Mouse (Mus musculus) olfactory bulb, adult 2 months (tissue): ENCODE results near the gene Tceanc2. TPM values are rescaled to one million over a fixed set of nuclear protein-coding genes. Genes with fewer than 3 reads are reported as not detected.
A peak's percentile ranks its signal among the peaks of the same experiment; 100 is the strongest.

Experiments
- H3K27ac ChIP-seq: fragments of 200-500 bp; 2 replicates; pipeline ENCODE4 v1.5.1; 2012; ENCODE audit warnings: low read depth, low read length; ENCODE audit not compliant: insufficient read depth
- H3K4me1 ChIP-seq: fragments of 200-500 bp; 2 replicates; pipeline ENCODE4 v1.6.1; 2012; ENCODE audit warnings: low read length; ENCODE audit not compliant: control insufficient read depth, insufficient read depth
- H3K4me3 ChIP-seq: fragments of 200-500 bp; 2 replicates; pipeline ENCODE4 v1.5.1; 2012; ENCODE audit warnings: mild to moderate bottlenecking, low read depth, low read length, moderate library complexity; ENCODE audit not compliant: insufficient read depth
- CTCF ChIP-seq: fragments of 200-500 bp; IDR thresholded peaks from 2 replicates; pipeline ENCODE4 v1.5.1; 2012; ENCODE audit warnings: low read depth, mild to moderate bottlenecking, low read length, moderate library complexity; ENCODE audit not compliant: insufficient read depth
- POLR2A ChIP-seq: fragments of 200-500 bp; IDR thresholded peaks from 2 replicates; pipeline ENCODE4 v1.6.1; 2012; ENCODE audit warnings: mild to moderate bottlenecking, low read depth, low read length, moderate library complexity; ENCODE audit not compliant: insufficient read depth
- WGBS: fragments of 180-500 bp; shearing (Covaris S2); methylation state at CpG from one replicate; pipeline ENCODE4 v1.1.7; 2018; 5-methylcytosine and 5-hydroxymethylcytosine counted together
- polyA plus RNA-seq: library from polyadenylated mRNA; stranded (reverse); fragments of >200 nt; gene quantifications from 2 replicates; pipeline ENCODE4 v1.2.4, GENCODE M21; 2012; ENCODE audit warnings: low replicate concordance; ENCODE audit not compliant: missing spikeins, insufficient read depth, insufficient read length

The Tceanc2 gene
- polyA plus RNA-seq: not detected in 2 replicates

DNA sequence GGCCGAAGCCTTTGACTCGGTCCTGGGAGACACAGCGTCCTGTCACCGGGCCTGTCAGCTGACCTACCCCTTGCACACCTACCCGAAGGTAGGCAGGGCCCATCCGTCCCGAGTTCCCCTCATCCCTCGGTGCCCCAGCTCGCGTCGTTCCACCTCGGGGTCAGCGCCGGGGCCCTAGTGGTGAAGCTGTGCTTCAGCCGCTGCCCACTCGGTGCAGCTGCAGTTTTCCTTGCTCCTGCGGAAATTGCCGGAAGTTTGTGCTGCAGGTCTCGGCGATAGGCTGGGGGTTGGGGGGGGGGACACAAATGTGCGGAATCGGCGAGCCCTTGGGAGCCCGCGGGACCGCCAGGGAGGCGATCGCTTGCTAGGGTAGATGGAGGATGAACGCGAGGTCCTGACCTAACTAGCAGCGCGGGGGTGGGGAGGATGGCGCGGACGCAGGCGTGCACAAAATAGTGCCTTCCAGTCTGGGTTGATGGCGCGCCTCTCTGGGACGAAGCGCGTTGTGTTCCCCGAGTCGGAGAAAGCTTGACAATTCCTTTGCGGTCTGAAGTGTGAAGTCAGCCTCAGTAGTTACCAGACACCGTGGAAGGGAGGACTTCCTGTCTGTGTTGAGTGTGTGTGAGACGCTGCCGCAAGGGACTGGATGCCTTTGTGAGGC is at the start of gene Tceanc2:
Gene Tceanc2, minus strand, starts transcription at position 287 of the 661 bp plus-strand sequence.
- WGBS: under 1% methylated on average over 47 of the region's 47 CpGs
- Histone ChIP-seq H3K4me3 (peak within 1 kb of the TSS; percentile 94), H3K27ac (peak within 1 kb of the TSS; percentile 98), H3K4me1 (peaks cover 6% of the 10 kb centered on the region; the same call in 1 of the 2 replicates)
- TF ChIP-seq CTCF (peak; percentile 3; the same call in 1 of the 2 replicates), POLR2A (no peak)

DNA sequence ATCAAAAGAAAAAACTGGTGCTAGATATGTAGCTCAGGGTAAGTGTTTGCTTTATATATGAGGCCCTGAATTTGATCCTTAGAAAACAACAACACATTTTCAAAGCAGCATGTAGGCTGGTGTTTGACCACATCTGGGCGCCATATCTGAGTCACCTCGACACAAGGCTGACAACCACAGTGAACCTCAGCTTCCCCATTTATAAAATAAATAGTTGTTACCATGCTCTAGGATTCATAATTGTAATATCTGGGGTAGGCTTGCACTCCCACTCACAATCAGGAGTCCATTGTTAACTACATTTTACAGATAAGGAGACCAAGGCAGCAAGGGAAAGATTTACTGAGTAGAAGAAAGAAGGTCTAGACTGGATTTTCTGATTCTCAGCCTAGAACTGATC is 47.4 kb upstream of the Tceanc2 start:
- 0 out of 2 replicates have a peak, but pooled peaks cover 2% of the 10 kb centered on the region for H3K4me1 ChIP-seq
- WGBS: 87% methylated on average over 2 of the region's 2 CpGs
- TF ChIP-seq POLR2A (no peak), CTCF (no peak)

DNA sequence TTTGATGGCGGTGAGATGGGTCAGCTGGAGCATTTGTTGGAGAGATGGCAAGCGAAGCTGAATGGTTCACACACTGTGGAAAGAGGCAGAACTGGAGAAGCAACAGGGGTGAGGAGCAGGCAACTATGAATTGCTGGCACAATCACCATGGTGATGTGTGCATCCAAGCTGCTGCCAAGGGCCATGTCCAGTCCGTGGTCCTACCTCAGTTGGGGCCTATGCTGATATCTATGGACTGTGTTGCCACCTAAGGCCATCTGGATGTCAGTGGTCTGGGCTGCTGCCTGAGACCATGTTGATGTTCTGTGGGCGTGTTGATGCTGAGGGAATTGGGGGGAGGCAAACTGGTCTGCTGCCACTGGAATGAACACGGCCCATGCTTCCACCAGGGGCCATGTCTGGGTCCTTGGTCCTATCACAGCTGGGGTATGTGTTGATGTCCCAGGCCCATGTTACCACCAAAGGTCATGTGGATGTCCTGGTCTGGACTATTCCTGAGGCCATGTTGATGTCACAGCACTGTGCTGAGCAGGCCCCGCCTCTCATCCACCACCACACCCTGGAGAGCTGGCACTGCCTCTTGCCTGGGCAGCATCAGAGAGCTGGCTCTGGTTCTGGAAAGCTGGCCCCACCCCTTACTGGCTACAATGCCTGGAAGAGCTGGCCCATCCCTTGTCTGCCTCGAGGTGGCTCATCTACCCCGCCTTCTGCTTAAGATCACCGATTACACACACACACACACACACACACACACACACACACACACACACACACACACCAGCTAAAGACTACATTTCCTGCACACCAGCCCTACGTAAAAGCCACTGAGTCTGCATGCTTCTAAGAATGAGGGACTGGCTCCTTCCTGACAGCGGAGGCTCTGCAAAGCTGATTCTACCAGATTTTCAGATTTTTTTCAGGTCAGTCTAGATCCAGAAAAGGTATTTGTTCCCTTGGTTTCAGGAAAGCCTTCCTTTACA is 44.6 kb upstream of the Tceanc2 start:
- Histone ChIP-seq H3K4me3 (no peak overlapping the region), H3K27ac (no peak overlapping the region), H3K4me1 (0 out of 2 replicates have a peak, but pooled peaks cover 2% of the 10 kb centered on the region)
- 65% methylated on average over 11 of the region's 11 CpGs for WGBS
- TF ChIP-seq CTCF: no peak
- no peak for TF ChIP-seq POLR2A

More for the DNA sequence above, 47.4 kb upstream of the Tceanc2 start:
- Histone ChIP-seq H3K27ac (no peak overlapping the region), H3K4me3 (no peak overlapping the region)

DNA sequence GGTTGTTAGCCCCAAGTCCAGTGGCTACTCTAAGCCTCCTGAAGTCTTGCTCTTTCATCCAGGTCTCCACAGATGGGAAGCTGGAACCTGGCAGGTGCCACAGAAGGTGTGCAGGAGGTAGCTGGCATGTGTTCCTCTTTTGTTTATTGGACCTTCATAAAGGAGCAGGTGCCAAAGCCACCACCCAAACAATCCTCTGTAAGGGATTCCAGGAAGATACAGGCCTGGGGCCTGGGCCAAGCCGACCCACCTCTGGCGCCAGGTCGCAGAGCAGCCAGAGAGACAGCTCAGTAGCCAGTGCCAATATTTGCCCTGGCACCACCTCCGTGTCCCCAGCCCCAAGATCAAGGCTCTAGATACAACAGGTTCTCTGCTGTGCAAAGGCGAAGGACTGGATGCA is 42.6 kb upstream of the Tceanc2 start:
- TF ChIP-seq CTCF: no peak
- no peak for TF ChIP-seq POLR2A
- Histone ChIP-seq H3K27ac (no peak overlapping the region), H3K4me1 (0 out of 2 replicates have a peak, but pooled peaks cover 2% of the 10 kb centered on the region), H3K4me3 (no peak overlapping the region)
- WGBS: 83% methylated on average over 5 of the region's 5 CpGs

DNA sequence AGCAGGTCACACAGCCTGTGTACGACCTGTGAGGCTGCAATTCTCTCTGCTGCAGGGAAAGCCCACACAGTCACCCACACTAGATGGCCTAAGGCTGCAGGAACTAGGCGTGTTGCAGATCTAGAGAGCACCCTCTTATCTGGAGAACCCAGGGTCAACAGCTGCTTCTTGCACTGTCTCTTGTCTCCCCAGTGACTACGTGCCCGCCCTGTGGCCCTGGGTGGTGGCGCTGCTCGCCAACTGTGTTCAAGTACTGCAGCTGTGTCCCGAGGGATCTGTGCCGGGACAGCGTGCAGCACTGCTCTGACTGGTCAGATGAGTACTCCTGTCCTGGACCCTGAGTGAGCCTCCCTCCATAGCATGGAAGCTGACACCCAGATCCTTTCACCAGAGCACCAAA is 38.7 kb upstream of the Tceanc2 start:
- WGBS: 89% methylated on average over 9 of the region's 9 CpGs
- H3K27ac ChIP-seq: no peak overlapping the region
- TF ChIP-seq POLR2A (no peak), CTCF (no peak)
- H3K4me1 ChIP-seq: no peaks in the 10 kb centered on the region
- no peak overlapping the region for H3K4me3 ChIP-seq

DNA sequence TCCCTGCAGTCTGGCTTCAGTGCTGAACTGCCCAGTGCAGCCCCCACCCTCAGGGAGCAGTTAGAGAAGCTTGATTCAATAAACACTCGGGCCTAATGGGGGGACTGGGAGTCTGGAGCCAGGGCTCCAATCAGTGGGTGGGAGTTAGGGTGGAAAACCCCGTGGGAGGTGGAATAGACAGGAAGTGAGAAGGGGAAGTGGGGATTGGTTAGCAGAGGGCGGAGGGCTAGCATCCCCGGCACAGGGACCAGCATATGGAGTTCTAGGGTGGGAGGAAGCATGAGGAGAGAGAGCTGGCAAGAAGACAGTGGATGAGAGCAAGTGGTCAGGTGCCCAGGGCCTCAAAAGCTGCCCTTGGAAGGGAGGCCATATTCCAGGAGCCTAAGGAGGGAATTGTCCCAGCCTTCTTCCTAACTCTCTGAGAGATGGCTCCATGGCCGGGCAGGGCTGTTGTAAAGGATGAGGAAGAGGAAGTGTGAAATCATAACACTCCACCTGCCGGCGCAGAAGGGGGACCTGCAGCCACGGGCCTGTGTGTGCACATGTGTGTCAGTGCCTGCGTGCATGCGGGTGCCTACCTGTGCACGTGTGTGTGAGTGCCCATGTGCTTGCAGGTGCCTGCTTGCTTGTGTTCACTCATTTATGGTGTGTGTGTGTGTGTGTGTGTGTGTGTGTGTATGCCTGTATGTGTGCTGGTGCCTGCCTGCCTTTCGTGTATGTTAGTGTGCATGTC is 34.5 kb upstream of the Tceanc2 start:
- 74% methylated on average over 12 of the region's 12 CpGs for WGBS
- TF ChIP-seq CTCF (no peak), POLR2A (no peak)
- Histone ChIP-seq H3K4me1 (no peaks in the 10 kb centered on the region), H3K4me3 (no peak overlapping the region), H3K27ac (no peak overlapping the region)

DNA sequence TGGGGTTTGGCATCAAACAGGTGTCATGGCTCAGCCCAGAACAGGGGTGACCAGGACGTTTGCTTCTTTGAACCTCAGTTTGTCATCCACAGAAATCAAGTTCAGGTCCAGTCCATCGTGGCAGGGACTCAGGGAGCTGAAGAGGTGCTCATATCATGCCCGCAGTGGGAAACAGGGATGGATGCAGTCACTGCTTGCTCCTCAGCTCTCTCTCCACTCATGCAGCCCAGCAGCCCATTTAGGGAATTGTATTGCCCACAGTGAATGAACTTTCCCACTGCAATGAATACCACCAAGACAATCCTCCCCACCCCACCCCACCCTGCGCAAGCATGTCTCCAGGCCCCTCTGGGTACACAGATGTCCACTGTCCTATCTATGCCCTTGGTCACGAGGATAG is 33.0 kb upstream of the Tceanc2 start:
- no peak overlapping the region for H3K4me3 ChIP-seq
- H3K27ac ChIP-seq: no peak overlapping the region
- 88% methylated on average over 5 of the region's 5 CpGs for WGBS
- H3K4me1 ChIP-seq: no peaks in the 10 kb centered on the region
- TF ChIP-seq POLR2A (no peak), CTCF (no peak)

DNA sequence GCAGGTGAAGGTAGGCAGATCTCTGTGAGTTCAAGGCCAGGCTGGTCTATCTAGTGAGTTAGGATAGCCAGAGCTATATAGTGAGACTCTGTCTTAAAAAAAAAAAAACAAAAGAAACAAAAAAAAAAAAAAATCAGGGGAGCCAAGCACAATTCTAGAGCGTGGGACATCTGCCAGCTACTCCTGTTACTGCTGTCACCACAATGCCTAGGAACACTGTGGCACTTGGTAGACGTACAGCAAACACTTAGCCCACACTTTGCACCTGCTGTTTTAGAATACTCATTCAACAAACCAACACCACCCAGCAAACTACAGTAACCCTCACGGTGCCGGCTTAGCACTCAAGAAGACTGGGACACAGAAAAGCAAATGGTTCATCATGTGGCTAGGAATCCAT is 32.5 kb upstream of the Tceanc2 start:
- Histone ChIP-seq H3K4me3 (no peak overlapping the region), H3K27ac (no peak overlapping the region), H3K4me1 (no peaks in the 10 kb centered on the region)
- TF ChIP-seq CTCF (no peak), POLR2A (no peak)
- WGBS: 56% methylated on average over 4 of the region's 4 CpGs
